Mouse (Mus musculus): ENCODE measurements at regions not wholly inside any gene's neighbourhood (a gene's known extent, or its start where the extent isn't known, plus 50 kb on each side); places are given as distances from the start of the nearest gene placed in this dataset.
A peak's percentile ranks its signal among the peaks of the same experiment; 100 is the strongest.

DNA sequence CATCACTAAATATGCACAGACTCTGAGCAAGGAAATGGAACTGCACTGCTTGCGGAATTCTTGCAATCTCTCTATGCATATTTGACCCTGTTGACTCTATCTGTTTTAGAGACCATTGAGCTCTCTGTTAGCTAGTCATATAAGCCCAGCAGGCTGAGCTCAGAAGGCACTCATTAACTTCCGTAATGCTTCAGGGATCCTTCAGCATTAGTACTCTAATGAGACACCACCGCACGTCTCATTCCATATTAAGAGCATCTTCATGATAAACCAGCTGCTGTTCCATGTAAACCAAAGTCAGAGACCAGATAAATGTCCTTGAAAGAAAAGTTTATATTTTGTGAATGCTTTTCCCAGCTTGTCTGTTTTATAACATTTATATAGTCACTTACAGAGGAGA lies 237.1 kb upstream of the Mad2l1 start:
- Histone ChIP-seq H3K36me3 (ENCODE audit: control insufficient read depth, insufficient read depth, low read length) (no peaks in the 10 kb centered on the region), H3K9ac (ENCODE audit: low read length) (no peak overlapping the region), H3K4me2 (replicated peaks; ENCODE audit: low read depth) (no peak overlapping the region), H3K27me3 (ENCODE audit: control insufficient read depth, insufficient read depth, low read length) (no peaks in the 10 kb centered on the region), H3K9me3 (ENCODE audit: control insufficient read depth, low read length) (no peaks in the 10 kb centered on the region), H3K4me3 (ENCODE audit: low read depth, low read length) (no peak overlapping the region), H3K27ac (replicated peaks) (no peak overlapping the region), H3K4me1 (replicated peaks; ENCODE audit: control insufficient read depth, insufficient read depth) (no peaks in the 10 kb centered on the region)
- WGBS, result 61% methylated on average over 4 of the region's 4 CpGs
- no peak for TF ChIP-seq CTCF (IDR thresholded peaks at IDR 0.05; ENCODE audit: low read depth)
- TF ChIP-seq EP300 (optimal IDR thresholded peaks at IDR 0.05), result no peak
- no peak for ATAC-seq (ENCODE audit: low FRiP score, low TSS enrichment)
- DNase-seq (ENCODE audit: low spot score), result no peak

DNA sequence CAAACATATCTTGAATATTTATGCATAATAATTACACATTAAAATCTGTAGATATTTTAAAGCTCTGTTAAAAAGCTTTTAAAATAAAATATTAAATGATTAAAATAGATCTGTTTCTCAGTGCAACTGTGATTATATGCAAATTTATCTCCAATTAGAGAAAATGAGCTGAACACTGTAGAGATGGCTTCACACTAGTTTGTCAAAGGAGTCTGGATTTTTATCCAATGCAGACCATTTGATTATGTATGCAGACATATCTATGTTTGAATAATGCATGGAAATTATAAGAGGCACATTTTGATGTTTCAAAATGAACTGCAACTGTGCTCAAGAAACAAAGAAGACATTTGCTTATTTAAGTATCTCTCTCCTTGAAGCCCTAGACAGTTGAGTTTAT lies 235.0 kb upstream of the Mad2l1 start:
- Histone ChIP-seq H3K27me3 (ENCODE audit: control insufficient read depth, insufficient read depth, low read length) (no peaks in the 10 kb centered on the region), H3K27ac (replicated peaks) (no peak overlapping the region), H3K36me3 (ENCODE audit: control insufficient read depth, insufficient read depth, low read length) (no peaks in the 10 kb centered on the region), H3K4me1 (replicated peaks; ENCODE audit: control insufficient read depth, insufficient read depth) (no peaks in the 10 kb centered on the region), H3K4me3 (ENCODE audit: low read depth, low read length) (no peak overlapping the region), H3K9me3 (ENCODE audit: control insufficient read depth, low read length) (no peaks in the 10 kb centered on the region), H3K4me2 (replicated peaks; ENCODE audit: low read depth) (no peak overlapping the region), H3K9ac (ENCODE audit: low read length) (no peak overlapping the region)
- TF ChIP-seq EP300 (optimal IDR thresholded peaks at IDR 0.05) (no peak), CTCF (IDR thresholded peaks at IDR 0.05; ENCODE audit: low read depth) (no peak)
- DNase-seq (ENCODE audit: low spot score) (no peak), ATAC-seq (ENCODE audit: low FRiP score, low TSS enrichment) (no peak)

DNA sequence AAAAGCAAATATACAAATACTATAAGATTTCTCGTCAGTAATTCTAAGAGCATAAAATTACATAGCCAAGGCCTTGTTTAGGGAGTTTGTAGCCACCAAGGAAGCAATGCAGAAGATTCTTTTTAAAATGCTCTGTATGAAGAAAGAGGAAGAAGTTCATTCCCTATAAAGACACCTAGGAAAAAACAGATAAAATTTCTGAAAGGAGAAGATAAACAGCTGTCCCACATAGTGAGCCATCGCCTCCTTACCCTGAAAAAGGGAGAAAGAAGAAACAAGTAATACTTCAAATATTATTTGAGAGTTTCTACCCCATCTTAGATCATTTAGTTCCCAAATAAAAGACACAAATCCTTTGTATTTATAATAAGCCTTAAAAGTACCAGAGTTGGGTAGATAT lies 190.3 kb upstream of the Mad2l1 start:
- H3K4me1 ChIP-seq (replicated peaks; ENCODE audit: control insufficient read depth, insufficient read depth), result no peaks in the 10 kb centered on the region
- no peak for TF ChIP-seq EP300 (optimal IDR thresholded peaks at IDR 0.05)
- no peak for TF ChIP-seq CTCF (IDR thresholded peaks at IDR 0.05; ENCODE audit: low read depth)
- ATAC-seq (ENCODE audit: low FRiP score, low TSS enrichment) (no peak), DNase-seq (ENCODE audit: low spot score) (no peak)
- H3K9me3 ChIP-seq (ENCODE audit: control insufficient read depth, low read length), result no peaks in the 10 kb centered on the region
- no peak overlapping the region for H3K9ac ChIP-seq (ENCODE audit: low read length)
- WGBS, result 80% methylated on average over 2 of the region's 2 CpGs
- no peaks in the 10 kb centered on the region for H3K36me3 ChIP-seq (ENCODE audit: control insufficient read depth, insufficient read depth, low read length)
- H3K4me3 ChIP-seq (ENCODE audit: low read depth, low read length), result no peak overlapping the region
- H3K27ac ChIP-seq (replicated peaks), result no peak overlapping the region
- H3K4me2 ChIP-seq (replicated peaks; ENCODE audit: low read depth), result no peak overlapping the region
- H3K27me3 ChIP-seq (ENCODE audit: control insufficient read depth, insufficient read depth, low read length), result no peaks in the 10 kb centered on the region

DNA sequence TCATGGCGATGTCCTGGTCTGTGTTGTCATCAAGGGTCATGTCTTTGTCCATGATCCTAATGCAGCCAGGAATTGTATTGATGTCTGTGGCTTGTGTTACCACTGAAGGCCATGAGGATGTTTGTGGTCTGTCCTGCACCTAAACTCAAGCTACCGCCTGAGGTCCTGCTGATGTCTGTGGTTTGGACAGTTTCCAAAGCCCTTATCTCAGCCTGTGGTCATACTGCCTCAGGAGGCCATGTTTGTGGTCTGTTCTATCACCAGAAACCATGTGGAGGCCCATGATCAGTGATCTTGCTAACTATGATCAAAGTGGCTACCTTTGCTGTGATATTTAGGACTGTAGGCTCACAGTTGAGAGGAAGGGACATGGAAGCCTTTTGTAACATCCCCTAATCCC lies 187.8 kb upstream of the Mad2l1 start:
- no peaks in the 10 kb centered on the region for H3K4me1 ChIP-seq (replicated peaks; ENCODE audit: control insufficient read depth, insufficient read depth)
- no peak overlapping the region for H3K27ac ChIP-seq (replicated peaks)
- no peak for DNase-seq (ENCODE audit: low spot score)
- WGBS, result 81% methylated on average over 2 of the region's 2 CpGs
- TF ChIP-seq EP300 (optimal IDR thresholded peaks at IDR 0.05), result no peak
- no peak for TF ChIP-seq CTCF (IDR thresholded peaks at IDR 0.05; ENCODE audit: low read depth)
- H3K9me3 ChIP-seq (ENCODE audit: control insufficient read depth, low read length), result no peaks in the 10 kb centered on the region
- no peak overlapping the region for H3K9ac ChIP-seq (ENCODE audit: low read length)
- no peaks in the 10 kb centered on the region for H3K36me3 ChIP-seq (ENCODE audit: control insufficient read depth, insufficient read depth, low read length)
- no peak for ATAC-seq (ENCODE audit: low FRiP score, low TSS enrichment)
- H3K4me3 ChIP-seq (ENCODE audit: low read depth, low read length), result no peak overlapping the region
- no peak overlapping the region for H3K4me2 ChIP-seq (replicated peaks; ENCODE audit: low read depth)
- H3K27me3 ChIP-seq (ENCODE audit: control insufficient read depth, insufficient read depth, low read length), result no peaks in the 10 kb centered on the region

DNA sequence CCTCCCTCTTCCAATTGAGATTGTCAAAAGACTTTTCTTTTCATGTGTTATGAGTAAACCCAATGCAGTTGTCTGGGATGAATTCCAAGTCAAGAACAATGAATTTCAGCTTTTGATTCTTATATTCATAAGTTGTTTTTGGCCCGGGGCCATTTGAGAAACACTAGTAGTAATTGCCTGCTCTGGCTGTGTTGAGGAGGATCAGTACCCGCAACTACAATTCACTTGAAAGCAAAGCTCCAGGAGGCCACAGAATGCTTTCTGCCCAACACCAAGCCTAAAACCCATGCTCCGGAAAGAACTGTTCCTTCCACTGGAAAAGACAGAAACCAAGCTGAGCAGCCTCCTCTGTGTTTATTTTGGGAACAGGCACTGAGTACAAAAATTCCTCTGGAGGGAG lies 174.1 kb upstream of the Mad2l1 start:
- ATAC-seq (ENCODE audit: low FRiP score, low TSS enrichment) (no peak), DNase-seq (ENCODE audit: low spot score) (no peak)
- TF ChIP-seq EP300 (optimal IDR thresholded peaks at IDR 0.05), result no peak
- TF ChIP-seq CTCF (IDR thresholded peaks at IDR 0.05; ENCODE audit: low read depth), result no peak
- no peaks in the 10 kb centered on the region for H3K9me3 ChIP-seq (ENCODE audit: control insufficient read depth, low read length)
- no peak overlapping the region for H3K9ac ChIP-seq (ENCODE audit: low read length)
- 50% methylated on average over 3 of the region's 3 CpGs for WGBS
- H3K36me3 ChIP-seq (ENCODE audit: control insufficient read depth, insufficient read depth, low read length), result no peaks in the 10 kb centered on the region
- H3K4me1 ChIP-seq (replicated peaks; ENCODE audit: control insufficient read depth, insufficient read depth), result no peaks in the 10 kb centered on the region
- no peak overlapping the region for H3K27ac ChIP-seq (replicated peaks)
- no peak overlapping the region for H3K4me2 ChIP-seq (replicated peaks; ENCODE audit: low read depth)
- H3K4me3 ChIP-seq (ENCODE audit: low read depth, low read length), result no peak overlapping the region
- H3K27me3 ChIP-seq (ENCODE audit: control insufficient read depth, insufficient read depth, low read length), result no peaks in the 10 kb centered on the region

DNA sequence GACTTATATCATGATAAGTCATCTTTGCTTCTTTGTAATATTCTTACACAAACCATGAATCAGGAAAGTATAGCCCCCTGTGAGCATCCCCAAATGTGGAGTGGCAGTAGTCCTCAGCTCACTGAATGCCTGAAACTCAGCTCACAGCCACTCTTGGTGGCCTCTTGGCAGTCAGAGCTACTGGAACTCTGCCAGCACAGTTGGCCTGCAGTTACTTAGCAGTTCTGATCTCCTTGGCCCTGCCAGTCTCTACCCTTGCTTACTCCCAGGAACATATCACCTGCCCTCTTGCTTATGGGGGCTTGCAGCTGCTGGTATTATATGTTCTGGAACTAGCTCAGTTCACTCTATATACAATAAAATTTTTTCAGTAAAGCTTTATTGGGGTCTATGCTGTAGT lies 167.9 kb upstream of the Mad2l1 start:
- Histone ChIP-seq H3K27me3 (ENCODE audit: control insufficient read depth, insufficient read depth, low read length) (no peaks in the 10 kb centered on the region), H3K4me3 (ENCODE audit: low read depth, low read length) (no peak overlapping the region), H3K4me1 (replicated peaks; ENCODE audit: control insufficient read depth, insufficient read depth) (no peaks in the 10 kb centered on the region), H3K36me3 (ENCODE audit: control insufficient read depth, insufficient read depth, low read length) (no peaks in the 10 kb centered on the region), H3K4me2 (replicated peaks; ENCODE audit: low read depth) (no peak overlapping the region), H3K9me3 (ENCODE audit: control insufficient read depth, low read length) (no peaks in the 10 kb centered on the region), H3K27ac (replicated peaks) (no peak overlapping the region), H3K9ac (ENCODE audit: low read length) (no peak overlapping the region)
- ATAC-seq (ENCODE audit: low FRiP score, low TSS enrichment), result no peak
- no peak for TF ChIP-seq CTCF (IDR thresholded peaks at IDR 0.05; ENCODE audit: low read depth)
- TF ChIP-seq EP300 (optimal IDR thresholded peaks at IDR 0.05), result no peak
- peak; percentile 21 for DNase-seq (ENCODE audit: low spot score)

Data from stomach, postnatal 0 days (tissue).